Mouse (Mus musculus): ENCODE data around the gene Ggta1. TPM values are rescaled to one million over a fixed set of nuclear protein-coding genes. Genes with fewer than 3 reads are reported as not detected.

The Ggta1 gene
- polyA plus RNA-seq, 1 experiment from 2014 or later = 7.2 TPM

- 73% methylated on average over 5 of the region's 5 CpGs for WGBS
- no peak overlapping the region for H3K4me2 ChIP-seq (ENCODE audit: low read depth, low read length, severe bottlenecking)
- H3K4me3 ChIP-seq (ENCODE audit: low read depth, low read length) = no peak overlapping the region
- no peaks in the 10 kb centered on the region for H3K27me3 ChIP-seq (ENCODE audit: control insufficient read depth, insufficient read depth, low read length)
- no peak for DNase-seq (ENCODE audit: low spot score)
- no peak overlapping the region for H3K9ac ChIP-seq (ENCODE audit: low read length)
- no peaks in the 10 kb centered on the region for H3K4me1 ChIP-seq (replicated peaks; ENCODE audit: control insufficient read depth, insufficient read depth, low read length)
- no peaks in the 10 kb centered on the region; the same call in 1 of the 2 replicates for H3K9me3 ChIP-seq (ENCODE audit: control insufficient read depth, low read length)
- no peak for ATAC-seq (replicated peaks; ENCODE audit: low FRiP score)
- H3K36me3 ChIP-seq (ENCODE audit: control insufficient read depth, insufficient read depth, low read length) = no peaks in the 10 kb centered on the region
- H3K27ac ChIP-seq (ENCODE audit: low read depth, low read length) = no peak overlapping the region
Measured at GRCm38 (mm10) chr2:35496279-35497013, 33.4 kb upstream of the Ggta1 start.

GRCm38 (mm10) chr2:35495486-35496278 is 32.7 kb upstream of the Ggta1 start:
- no peak overlapping the region for H3K4me3 ChIP-seq (ENCODE audit: low read depth, low read length)
- ATAC-seq (replicated peaks; ENCODE audit: low FRiP score) = no peak
- no peak for DNase-seq (ENCODE audit: low spot score)
- H3K4me2 ChIP-seq (ENCODE audit: low read depth, low read length, severe bottlenecking) = no peak overlapping the region
- H3K4me1 ChIP-seq (replicated peaks; ENCODE audit: control insufficient read depth, insufficient read depth, low read length) = peaks cover 1% of the 10 kb centered on the region; the same call in 1 of the 2 replicates
- H3K9me3 ChIP-seq (ENCODE audit: control insufficient read depth, low read length) = no peaks in the 10 kb centered on the region
- H3K36me3 ChIP-seq (ENCODE audit: control insufficient read depth, insufficient read depth, low read length) = no peaks in the 10 kb centered on the region
- H3K9ac ChIP-seq (ENCODE audit: low read length) = no peak overlapping the region
- no peak overlapping the region for H3K27ac ChIP-seq (ENCODE audit: low read depth, low read length)
- H3K27me3 ChIP-seq (ENCODE audit: control insufficient read depth, insufficient read depth, low read length) = no peaks in the 10 kb centered on the region
- WGBS = 89% methylated on average over 16 of the region's 16 CpGs

GRCm38 (mm10) chr2:35493566-35493965 is 30.5 kb upstream of the Ggta1 start:
- H3K27ac ChIP-seq (ENCODE audit: low read depth, low read length) = no peak overlapping the region
- H3K36me3 ChIP-seq (ENCODE audit: control insufficient read depth, insufficient read depth, low read length) = no peaks in the 10 kb centered on the region
- no peaks in the 10 kb centered on the region for H3K27me3 ChIP-seq (ENCODE audit: control insufficient read depth, insufficient read depth, low read length)
- H3K4me3 ChIP-seq (ENCODE audit: low read depth, low read length) = no peak overlapping the region
- ATAC-seq (replicated peaks; ENCODE audit: low FRiP score) (no peak), DNase-seq (ENCODE audit: low spot score) (peak; percentile 27)
- 88% methylated on average over 7 of the region's 7 CpGs for WGBS
- H3K9me3 ChIP-seq (ENCODE audit: control insufficient read depth, low read length) = no peaks in the 10 kb centered on the region
- H3K4me1 ChIP-seq (replicated peaks; ENCODE audit: control insufficient read depth, insufficient read depth, low read length) = peaks cover 5% of the 10 kb centered on the region; the same call in 1 of the 2 replicates
- no peak overlapping the region for H3K4me2 ChIP-seq (ENCODE audit: low read depth, low read length, severe bottlenecking)
- no peak overlapping the region for H3K9ac ChIP-seq (ENCODE audit: low read length)

GRCm38 (mm10) chr2:35491151-35491550 is 28.1 kb upstream of the Ggta1 start:
- Histone ChIP-seq H3K9me3 (ENCODE audit: control insufficient read depth, low read length) (no peaks in the 10 kb centered on the region), H3K4me1 (replicated peaks; ENCODE audit: control insufficient read depth, insufficient read depth, low read length) (peaks cover 5% of the 10 kb centered on the region; the same call in 1 of the 2 replicates), H3K27me3 (ENCODE audit: control insufficient read depth, insufficient read depth, low read length) (no peaks in the 10 kb centered on the region), H3K9ac (ENCODE audit: low read length) (no peak overlapping the region), H3K27ac (ENCODE audit: low read depth, low read length) (no peak overlapping the region), H3K4me3 (ENCODE audit: low read depth, low read length) (no peak overlapping the region), H3K36me3 (ENCODE audit: control insufficient read depth, insufficient read depth, low read length) (no peaks in the 10 kb centered on the region), H3K4me2 (ENCODE audit: low read depth, low read length, severe bottlenecking) (no peak overlapping the region)
- ATAC-seq (replicated peaks; ENCODE audit: low FRiP score) = no peak
- DNase-seq (ENCODE audit: low spot score) = no peak
- 92% methylated on average over 24 of the region's 24 CpGs for WGBS

- 0 out of 2 replicates have a peak, but pooled peaks have one; percentile 27 for ATAC-seq (replicated peaks; ENCODE audit: low FRiP score)
Measured at GRCm38 (mm10) chr2:35490458-35491111, 27.6 kb upstream of the Ggta1 start.

GRCm38 (mm10) chr2:35487700-35488099 is 24.7 kb upstream of the Ggta1 start:
- H3K27ac ChIP-seq (ENCODE audit: low read depth, low read length) = no peak overlapping the region
- H3K4me1 ChIP-seq (replicated peaks; ENCODE audit: control insufficient read depth, insufficient read depth, low read length) = peaks cover 5% of the 10 kb centered on the region; the same call in 1 of the 2 replicates
- H3K4me2 ChIP-seq (ENCODE audit: low read depth, low read length, severe bottlenecking) = no peak overlapping the region
- ATAC-seq (replicated peaks; ENCODE audit: low FRiP score) (no peak), DNase-seq (ENCODE audit: low spot score) (no peak)
- H3K36me3 ChIP-seq (ENCODE audit: control insufficient read depth, insufficient read depth, low read length) = no peaks in the 10 kb centered on the region
- WGBS = 77% methylated on average over 3 of the region's 3 CpGs
- no peaks in the 10 kb centered on the region for H3K9me3 ChIP-seq (ENCODE audit: control insufficient read depth, low read length)
- no peak overlapping the region for H3K4me3 ChIP-seq (ENCODE audit: low read depth, low read length)
- H3K27me3 ChIP-seq (ENCODE audit: control insufficient read depth, insufficient read depth, low read length) = no peaks in the 10 kb centered on the region
- no peak overlapping the region for H3K9ac ChIP-seq (ENCODE audit: low read length)

More at GRCm38 (mm10) chr2:35490458-35491111, 27.6 kb upstream of the Ggta1 start:
- Histone ChIP-seq H3K9me3 (ENCODE audit: control insufficient read depth, low read length) (no peaks in the 10 kb centered on the region), H3K36me3 (ENCODE audit: control insufficient read depth, insufficient read depth, low read length) (no peaks in the 10 kb centered on the region), H3K4me2 (ENCODE audit: low read depth, low read length, severe bottlenecking) (peak overlapping the region; percentile 21; the same call in 1 of the 2 replicates), H3K4me3 (ENCODE audit: low read depth, low read length) (no peak overlapping the region), H3K4me1 (replicated peaks; ENCODE audit: control insufficient read depth, insufficient read depth, low read length) (peaks cover 5% of the 10 kb centered on the region; the same call in 1 of the 2 replicates), H3K9ac (ENCODE audit: low read length) (no peak overlapping the region), H3K27me3 (ENCODE audit: control insufficient read depth, insufficient read depth, low read length) (no peaks in the 10 kb centered on the region), H3K27ac (ENCODE audit: low read depth, low read length) (no peak overlapping the region)
- DNase-seq (ENCODE audit: low spot score) = no peak
- 34% methylated on average over 17 of the region's 17 CpGs for WGBS

GRCm38 (mm10) chr2:35486981-35487655 is 24.1 kb upstream of the Ggta1 start:
- ATAC-seq (replicated peaks; ENCODE audit: low FRiP score) = no peak
- no peak overlapping the region for H3K27ac ChIP-seq (ENCODE audit: low read depth, low read length)

GRCm38 (mm10) chr2:35484102-35484501 is 21.1 kb upstream of the Ggta1 start:
- Histone ChIP-seq H3K4me3 (ENCODE audit: low read depth, low read length) (no peak overlapping the region), H3K9me3 (ENCODE audit: control insufficient read depth, low read length) (no peaks in the 10 kb centered on the region), H3K27ac (ENCODE audit: low read depth, low read length) (no peak overlapping the region), H3K4me1 (replicated peaks; ENCODE audit: control insufficient read depth, insufficient read depth, low read length) (no peaks in the 10 kb centered on the region; the same call in 1 of the 2 replicates), H3K4me2 (ENCODE audit: low read depth, low read length, severe bottlenecking) (no peak overlapping the region), H3K36me3 (ENCODE audit: control insufficient read depth, insufficient read depth, low read length) (no peaks in the 10 kb centered on the region), H3K9ac (ENCODE audit: low read length) (no peak overlapping the region), H3K27me3 (ENCODE audit: control insufficient read depth, insufficient read depth, low read length) (no peaks in the 10 kb centered on the region)
- no peak for ATAC-seq (replicated peaks; ENCODE audit: low FRiP score)
- WGBS = 86% methylated on average over 3 of the region's 3 CpGs
- DNase-seq (ENCODE audit: low spot score) = no peak

More at GRCm38 (mm10) chr2:35486981-35487655, 24.1 kb upstream of the Ggta1 start:
- WGBS = 42% methylated on average over 5 of the region's 5 CpGs
- DNase-seq (ENCODE audit: low spot score) = no peak
- Histone ChIP-seq H3K9ac (ENCODE audit: low read length) (no peak overlapping the region), H3K27me3 (ENCODE audit: control insufficient read depth, insufficient read depth, low read length) (no peaks in the 10 kb centered on the region), H3K9me3 (ENCODE audit: control insufficient read depth, low read length) (no peaks in the 10 kb centered on the region), H3K4me3 (ENCODE audit: low read depth, low read length) (no peak overlapping the region), H3K36me3 (ENCODE audit: control insufficient read depth, insufficient read depth, low read length) (no peaks in the 10 kb centered on the region), H3K4me1 (replicated peaks; ENCODE audit: control insufficient read depth, insufficient read depth, low read length) (peaks cover 5% of the 10 kb centered on the region; the same call in 1 of the 2 replicates), H3K4me2 (ENCODE audit: low read depth, low read length, severe bottlenecking) (no peak overlapping the region)
